Mouse (Mus musculus): ENCODE data around the gene Acp2. TPM values are rescaled to one million over a fixed set of nuclear protein-coding genes. Genes with fewer than 3 reads are reported as not detected.

Gene Acp2
- polyA plus RNA-seq, 1 experiment from 2014 or later: 27.7 TPM

Other genes starting within 250 kb of the Acp2 start
- 4.9 and 5.2 TPM in 2 replicates for gene Rapsn, start 167.3 kb upstream of the Acp2 start, polyA plus RNA-seq (2016; fragmentation: Nextera tagmentation; extraction: Ambion mirVana)
- 361 TPM in 2 replicates for gene Psmc3, start 148.9 kb upstream of the Acp2 start, polyA plus RNA-seq (2016; fragmentation: Nextera tagmentation; extraction: Ambion mirVana)
- gene Slc39a13, start 132.5 kb upstream of the Acp2 start, polyA plus RNA-seq (2016; fragmentation: Nextera tagmentation; extraction: Ambion mirVana): 17.8 and 17.9 TPM in 2 replicates
- gene Spi1, start 120.5 kb upstream of the Acp2 start, polyA plus RNA-seq (2016; fragmentation: Nextera tagmentation; extraction: Ambion mirVana): 2.8 and 3.1 TPM in 2 replicates
- gene Mybpc3, start 84.7 kb upstream of the Acp2 start, polyA plus RNA-seq (2016; fragmentation: Nextera tagmentation; extraction: Ambion mirVana): not detected in 2 replicates
- gene Madd, start 19.0 kb upstream of the Acp2 start, polyA plus RNA-seq (2016; fragmentation: Nextera tagmentation; extraction: Ambion mirVana): 14.5 and 17.8 TPM in 2 replicates
- gene Nr1h3, start 51 bp upstream of the Acp2 start, polyA plus RNA-seq (2016; fragmentation: Nextera tagmentation; extraction: Ambion mirVana): 1.4 and 2.5 TPM in 2 replicates
- gene Ddb2, start 34.1 kb downstream of the Acp2 start, polyA plus RNA-seq (2016; fragmentation: Nextera tagmentation; extraction: Ambion mirVana): 9.3 and 10.6 TPM in 2 replicates
- 38.7 and 40.1 TPM in 2 replicates for gene Pacsin3, start 53.1 kb downstream of the Acp2 start, polyA plus RNA-seq (2016; fragmentation: Nextera tagmentation; extraction: Ambion mirVana)
- 97.5 and 99.0 TPM in 2 replicates for gene Arfgap2, start 62.1 kb downstream of the Acp2 start, polyA plus RNA-seq (2016; fragmentation: Nextera tagmentation; extraction: Ambion mirVana)
- gene 1110051M20Rik, start 241.8 kb downstream of the Acp2 start, polyA plus RNA-seq (2016; fragmentation: Nextera tagmentation; extraction: Ambion mirVana): 95.7 and 100 TPM in 2 replicates